Mouse (Mus musculus) hindbrain, embryonic 16.5 days (tissue): ENCODE measurements around the gene Spert. TPM values are rescaled to one million over a fixed set of nuclear protein-coding genes. Genes with fewer than 3 reads are reported as not detected.

Experiments used
- ATAC-seq: fragments of 200-750 bp; cut with Nextera tagmentation; 2 replicates; pipeline ENCODE4 v1.8.0; 2017; ENCODE audit warnings: moderate TSS enrichment, moderate library complexity
- H3K27ac ChIP-seq: fragments of 300-500 bp; sonication (generic); 2 replicates; pipeline ENCODE4 v1.5.1; 2014; ENCODE audit warnings: low read depth, mild to moderate bottlenecking, control low read depth, low read length, moderate library complexity
- H3K27me3 ChIP-seq: fragments of 300-500 bp; sonication (generic); replicated peaks from 2 replicates; pipeline ENCODE4 v1.6.1; 2014; ENCODE audit warnings: low read length; ENCODE audit not compliant: control insufficient read depth, insufficient read depth
- H3K36me3 ChIP-seq: fragments of 300-500 bp; sonication (generic); 2 replicates; pipeline ENCODE4 v1.6.1; 2014; ENCODE audit warnings: mild to moderate bottlenecking, low read length, moderate library complexity, mixed read lengths; ENCODE audit not compliant: control insufficient read depth, insufficient read depth
- H3K4me1 ChIP-seq: fragments of 300-500 bp; sonication (generic); 2 replicates; pipeline ENCODE4 v1.6.1; 2014; ENCODE audit warnings: low read depth, low read length; ENCODE audit not compliant: control insufficient read depth, insufficient read depth
- H3K4me2 ChIP-seq: fragments of 300-500 bp; sonication (generic); 2 replicates; pipeline ENCODE4 v1.6.1; 2014; ENCODE audit warnings: mild to moderate bottlenecking, low read length, control low read depth, moderate library complexity
- H3K4me3 ChIP-seq: fragments of 300-500 bp; sonication (generic); 2 replicates; pipeline ENCODE4 v1.5.1; 2014; ENCODE audit warnings: mild to moderate bottlenecking, low read length, control low read depth, moderate library complexity
- H3K9ac ChIP-seq: fragments of 300-500 bp; sonication (generic); 2 replicates; pipeline ENCODE4 v1.6.1; 2014; ENCODE audit warnings: low read depth, mild to moderate bottlenecking, control low read depth, low read length, moderate library complexity
- H3K9me3 ChIP-seq: fragments of 300-500 bp; sonication (generic); 2 replicates; pipeline ENCODE4 v1.6.1; 2014; ENCODE audit warnings: mild to moderate bottlenecking, low read length, moderate library complexity; ENCODE audit not compliant: control insufficient read depth
- WGBS: fragments of 180-500 bp; shearing (Covaris S2); extraction: QIAGEN DNeasy Blood & Tissue Kit; methylation state at CpG from one replicate; pipeline ENCODE4 v1.1.7; 2014; 5-methylcytosine and 5-hydroxymethylcytosine counted together
- polyA plus RNA-seq: library from polyadenylated mRNA; unstranded; fragments of >200 nt; fragmentation: Nextera tagmentation; extraction: Ambion mirVana; gene quantifications from 2 replicates; pipeline ENCODE4 v1.2.1, GENCODE M21; 2015

Spert gene
- polyA plus RNA-seq, 1 experiment from 2014 or later = not detected

DNA sequence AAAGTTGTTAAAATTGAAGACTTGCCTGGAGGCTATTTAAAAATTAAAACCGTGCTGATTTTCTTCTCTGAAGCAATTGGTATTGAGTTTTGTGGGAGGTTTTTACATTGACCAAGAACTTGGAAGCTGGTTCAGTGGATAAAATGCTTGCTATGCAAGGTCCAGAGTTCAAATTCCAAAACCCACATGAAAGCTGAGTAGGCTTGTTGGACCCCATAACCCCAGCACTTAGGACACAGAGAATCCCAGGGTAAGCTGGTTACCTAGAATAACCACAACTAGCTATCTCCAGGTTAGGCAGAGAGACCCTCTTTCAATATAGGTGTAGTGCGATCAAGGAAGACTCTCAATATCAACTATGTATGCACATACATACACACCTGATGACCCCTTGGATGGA, 16.3 kb upstream of the Spert start:
- no peak for ATAC-seq

DNA sequence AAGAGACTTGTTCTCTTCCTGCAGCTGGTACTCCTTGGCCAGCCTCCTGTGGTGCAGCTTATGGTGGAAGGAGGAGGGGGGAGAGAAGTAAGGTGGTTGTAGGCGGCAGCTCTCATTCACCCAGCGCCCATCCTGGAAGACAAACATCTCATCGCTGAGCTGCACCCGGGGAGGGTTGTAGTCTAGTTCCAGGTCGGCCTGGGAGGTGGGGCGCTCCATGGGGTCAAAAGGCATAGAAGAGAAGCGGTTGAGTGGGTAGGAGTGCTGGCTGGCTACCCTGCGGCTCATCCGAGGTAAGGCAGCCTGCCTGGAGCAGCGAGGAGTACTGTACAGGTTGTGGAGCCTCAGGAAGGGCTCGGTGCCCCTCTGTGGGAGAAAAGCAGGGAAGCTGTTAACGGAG, 9.0 kb downstream of the Spert start:
- 83% methylated on average over 12 of the region's 12 CpGs for WGBS

More for the DNA sequence above, 16.3 kb upstream of the Spert start:
- H3K27me3 ChIP-seq = no peaks in the 10 kb centered on the region
- no peak overlapping the region for H3K9ac ChIP-seq
- WGBS = 93% methylated on average over 2 of the region's 2 CpGs
- H3K9me3 ChIP-seq = no peaks in the 10 kb centered on the region
- H3K36me3 ChIP-seq = no peaks in the 10 kb centered on the region
- H3K4me2 ChIP-seq = no peak overlapping the region
- no peak overlapping the region for H3K4me3 ChIP-seq
- H3K27ac ChIP-seq = no peak overlapping the region
- H3K4me1 ChIP-seq = no peaks in the 10 kb centered on the region

DNA sequence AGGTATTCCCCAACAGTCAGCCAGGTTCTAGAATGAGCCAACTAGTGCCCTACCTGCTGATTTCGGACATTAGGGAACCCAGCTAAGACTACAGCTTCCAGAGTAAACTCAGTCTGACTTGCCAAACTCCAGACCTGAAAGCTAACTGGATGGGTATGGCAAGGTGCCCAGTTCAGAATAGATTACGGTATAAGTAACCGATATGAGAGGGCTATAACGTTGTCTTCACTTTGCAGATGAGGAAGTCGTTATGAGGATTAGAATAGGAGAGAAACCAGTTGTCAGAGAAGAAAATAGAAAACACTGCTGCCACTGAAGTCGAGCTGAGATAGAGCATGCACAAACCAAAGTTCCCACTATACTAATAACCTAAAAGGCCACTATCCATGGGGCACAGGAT, 13.9 kb downstream of the Spert start:
- H3K4me2 ChIP-seq = no peak overlapping the region
- ATAC-seq = no peak
- H3K9me3 ChIP-seq = no peaks in the 10 kb centered on the region
- H3K4me1 ChIP-seq = no peaks in the 10 kb centered on the region
- 85% methylated on average over 6 of the region's 6 CpGs for WGBS
- H3K9ac ChIP-seq = no peak overlapping the region
- H3K27ac ChIP-seq = no peak overlapping the region
- H3K4me3 ChIP-seq = no peak overlapping the region
- no peaks in the 10 kb centered on the region for H3K36me3 ChIP-seq
- no peaks in the 10 kb centered on the region for H3K27me3 ChIP-seq

More for the DNA sequence above, 9.0 kb downstream of the Spert start:
- H3K4me2 ChIP-seq = no peak overlapping the region
- no peaks in the 10 kb centered on the region for H3K4me1 ChIP-seq
- H3K9me3 ChIP-seq = no peaks in the 10 kb centered on the region
- no peak overlapping the region for H3K9ac ChIP-seq
- H3K27ac ChIP-seq = no peak overlapping the region
- H3K36me3 ChIP-seq = no peaks in the 10 kb centered on the region
- no peak for ATAC-seq
- no peaks in the 10 kb centered on the region for H3K27me3 ChIP-seq
- no peak overlapping the region for H3K4me3 ChIP-seq

DNA sequence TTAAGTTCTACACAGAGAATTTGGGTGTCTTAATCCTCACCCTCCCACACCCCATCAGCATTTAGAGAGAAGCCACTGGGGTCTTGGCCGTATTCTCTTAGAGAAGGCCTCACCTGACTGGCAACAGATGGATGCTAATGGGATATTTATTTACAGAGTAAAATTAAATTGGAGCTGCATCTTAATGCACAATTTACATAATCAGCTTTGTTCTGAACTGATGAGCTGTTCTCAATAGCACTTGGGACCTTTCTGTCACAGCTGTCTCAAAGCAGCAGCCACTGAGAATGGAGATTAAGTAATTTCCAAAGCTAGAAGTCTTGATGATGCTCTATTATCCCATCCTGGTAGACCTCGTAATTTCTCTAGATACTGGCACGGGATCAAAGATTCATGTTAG, 26.6 kb downstream of the Spert start:
- 28% methylated on average over 3 of the region's 3 CpGs for WGBS
- no peaks in the 10 kb centered on the region for H3K27me3 ChIP-seq
- H3K9me3 ChIP-seq = no peaks in the 10 kb centered on the region; the same call in 1 of the 2 replicates
- H3K4me1 ChIP-seq = peaks cover 13% of the 10 kb centered on the region
- peak; percentile 63 for ATAC-seq
- no peak overlapping the region for H3K4me2 ChIP-seq
- no peaks in the 10 kb centered on the region for H3K36me3 ChIP-seq
- H3K4me3 ChIP-seq = no peak overlapping the region
- no peak overlapping the region for H3K9ac ChIP-seq
- no peak overlapping the region; the same call in 1 of the 2 replicates for H3K27ac ChIP-seq

DNA sequence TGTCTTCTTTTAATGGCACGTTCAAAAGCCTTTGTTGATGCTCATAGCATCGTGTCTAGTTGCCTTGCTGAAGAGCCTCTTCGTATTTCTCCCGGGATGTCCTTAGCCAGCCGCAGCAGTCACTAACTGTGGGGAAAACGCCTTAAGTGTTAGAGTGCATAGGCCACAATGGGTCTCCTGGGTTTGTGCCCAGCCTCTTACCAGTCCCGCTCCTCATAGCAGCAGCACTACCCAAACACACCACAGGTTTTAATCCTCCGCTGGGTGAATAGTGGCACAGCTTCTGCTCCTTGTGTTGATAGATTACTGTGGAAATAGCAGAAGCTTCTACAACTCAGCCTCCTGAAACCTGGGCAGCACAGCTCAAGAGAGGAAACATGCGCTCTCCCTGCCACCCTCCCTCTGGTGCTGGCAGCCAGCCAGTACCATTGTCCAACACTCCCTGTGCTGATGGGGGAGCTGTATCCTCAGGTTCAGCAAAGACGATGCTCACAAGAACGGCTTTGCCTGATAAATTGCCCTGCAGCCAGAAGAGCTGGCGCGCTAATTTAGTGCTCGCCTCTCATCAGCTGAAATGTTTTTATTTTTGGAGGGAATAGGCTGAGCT, 27.3 kb downstream of the Spert start:
- Histone ChIP-seq H3K4me3 (no peak overlapping the region), H3K4me1 (peaks cover 13% of the 10 kb centered on the region), H3K9ac (no peak overlapping the region), H3K27me3 (no peaks in the 10 kb centered on the region), H3K27ac (peak overlapping the region; percentile 14), H3K36me3 (no peaks in the 10 kb centered on the region), H3K4me2 (peak overlapping the region; percentile 20), H3K9me3 (no peaks in the 10 kb centered on the region; the same call in 1 of the 2 replicates)
- WGBS = 17% methylated on average over 14 of the region's 14 CpGs
- ATAC-seq = peak; percentile 94

DNA sequence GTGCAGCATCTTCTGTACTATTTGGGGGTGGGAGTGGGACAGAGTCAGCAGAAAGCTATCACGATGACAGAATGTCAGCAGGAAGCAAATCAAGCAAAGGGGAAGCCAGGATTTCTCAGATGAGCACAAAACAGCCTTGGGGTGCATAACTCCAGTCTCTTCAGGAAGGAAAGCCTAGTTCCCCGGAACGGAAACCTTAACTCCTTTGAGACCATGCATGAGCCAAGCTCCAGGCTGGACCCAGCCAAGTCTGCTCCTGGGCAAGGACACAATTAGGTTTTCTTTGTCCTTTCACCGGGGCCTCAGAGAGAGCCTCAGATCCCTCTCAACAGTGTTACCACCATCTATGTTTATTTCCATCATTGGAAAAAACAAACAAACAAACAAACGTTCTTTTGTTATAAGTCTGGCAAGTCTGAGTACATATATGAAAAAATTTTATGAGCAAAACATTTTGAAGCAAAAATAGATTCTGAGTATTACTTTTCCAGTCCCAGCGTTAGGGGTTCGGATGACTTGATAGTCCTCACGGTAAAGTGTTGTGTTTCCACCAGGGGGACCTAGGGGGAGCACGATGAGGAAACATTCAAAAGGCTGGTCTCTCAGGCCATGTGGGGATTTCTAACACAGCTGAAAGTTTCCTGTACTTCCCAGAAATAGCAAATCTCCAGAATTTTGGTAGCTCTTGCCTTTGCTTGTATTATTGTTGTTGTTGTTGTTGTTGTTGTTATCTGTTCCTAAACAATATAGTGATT, 31.2 kb downstream of the Spert start:
- peaks cover 13% of the 10 kb centered on the region for H3K4me1 ChIP-seq
- no peaks in the 10 kb centered on the region for H3K36me3 ChIP-seq
- H3K4me3 ChIP-seq = no peak overlapping the region
- no peaks in the 10 kb centered on the region for H3K27me3 ChIP-seq
- WGBS = 45% methylated on average over 9 of the region's 9 CpGs
- H3K9me3 ChIP-seq = no peaks in the 10 kb centered on the region
- no peak overlapping the region for H3K27ac ChIP-seq
- no peak overlapping the region for H3K9ac ChIP-seq
- ATAC-seq = no peak
- no peak overlapping the region for H3K4me2 ChIP-seq

DNA sequence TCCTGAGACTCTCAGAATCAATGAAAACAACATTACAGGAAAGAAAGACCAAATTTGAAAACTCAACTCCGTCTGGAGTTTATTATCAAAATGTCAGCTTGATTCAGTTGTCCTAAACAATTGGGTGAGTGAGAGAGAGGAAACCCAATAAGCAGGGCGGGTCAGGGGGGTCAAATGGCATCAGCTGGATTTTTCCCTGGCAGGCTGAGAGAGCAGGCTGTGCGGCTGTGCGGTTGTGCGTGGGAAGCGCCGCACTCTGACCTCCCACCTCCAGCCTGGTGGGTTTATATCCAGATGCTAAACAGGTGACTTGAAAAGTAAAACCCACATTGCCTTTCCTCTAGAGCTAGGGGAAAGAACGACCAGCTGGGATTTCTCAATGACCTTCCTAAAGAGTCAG, 51.2 kb downstream of the Spert start:
- WGBS = 10% methylated on average over 8 of the region's 8 CpGs
- no peak for ATAC-seq
- no peaks in the 10 kb centered on the region for H3K36me3 ChIP-seq
- peaks cover 14% of the 10 kb centered on the region for H3K4me1 ChIP-seq
- peak overlapping the region; percentile 36; the same call in 1 of the 2 replicates for H3K27ac ChIP-seq
- H3K4me3 ChIP-seq = no peak overlapping the region
- H3K4me2 ChIP-seq = no peak overlapping the region
- H3K27me3 ChIP-seq = no peaks in the 10 kb centered on the region
- no peak overlapping the region for H3K9ac ChIP-seq
- no peaks in the 10 kb centered on the region for H3K9me3 ChIP-seq

DNA sequence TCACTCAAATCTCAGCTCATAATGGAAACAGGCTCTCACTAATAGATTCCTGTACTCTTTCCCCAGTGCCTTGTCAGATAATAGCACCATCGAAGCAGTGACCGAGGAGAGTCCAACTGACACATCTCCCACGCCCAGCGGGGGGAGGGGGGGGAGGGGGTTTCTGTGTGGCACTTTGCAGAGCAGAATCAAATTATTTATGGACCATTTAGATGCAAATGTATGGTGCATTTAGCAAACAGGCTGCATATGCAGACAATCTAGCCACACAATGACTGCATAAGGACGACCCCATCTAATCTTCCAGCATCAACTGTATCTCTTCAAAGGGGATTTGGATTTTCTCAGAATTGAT, 51.9 kb downstream of the Spert start:
- Histone ChIP-seq H3K4me3 (no peak overlapping the region), H3K27ac (peak overlapping the region; percentile 53; the same call in 1 of the 2 replicates), H3K4me1 (peaks cover 14% of the 10 kb centered on the region), H3K9ac (no peak overlapping the region), H3K4me2 (no peak overlapping the region), H3K36me3 (no peaks in the 10 kb centered on the region), H3K27me3 (no peaks in the 10 kb centered on the region), H3K9me3 (no peaks in the 10 kb centered on the region)
- WGBS = 3% methylated on average over 5 of the region's 5 CpGs
- ATAC-seq = peak; percentile 71

DNA sequence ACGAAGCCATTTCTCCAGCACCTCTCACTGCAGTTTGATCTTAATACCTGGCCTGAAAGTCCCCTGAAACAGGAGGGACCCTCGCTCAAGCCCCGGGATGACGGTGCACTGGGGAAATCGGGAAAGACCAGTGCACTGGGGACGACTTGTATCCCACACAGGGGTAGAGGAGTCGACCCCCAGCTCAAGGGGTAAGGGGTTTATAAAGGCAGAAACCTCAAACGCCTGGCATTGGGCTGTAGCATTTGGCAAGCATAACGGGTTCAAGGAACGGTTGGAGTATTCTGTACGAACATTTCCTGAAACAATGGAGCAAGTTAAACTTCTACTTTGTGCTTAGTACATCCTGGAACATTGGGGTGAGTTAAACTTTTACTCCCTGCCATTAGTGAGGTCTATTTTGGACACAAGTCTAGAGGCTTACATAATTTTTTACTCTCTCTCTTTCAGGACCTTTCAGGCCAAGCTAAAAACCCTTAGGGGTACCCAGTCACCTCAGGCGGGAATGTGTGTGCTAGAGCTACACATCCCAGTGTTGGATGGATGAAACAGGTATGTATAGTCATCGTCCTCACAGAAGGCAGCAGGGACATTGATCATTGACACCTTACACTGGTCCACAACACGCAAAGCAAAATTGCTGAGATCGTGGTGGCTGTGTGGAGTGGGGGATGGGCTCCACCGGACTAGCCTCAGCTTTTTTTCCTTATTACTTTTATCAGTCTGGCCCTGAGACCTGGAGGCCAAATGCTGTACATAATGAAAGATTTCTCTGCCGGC, 52.5 kb downstream of the Spert start:
- H3K9me3 ChIP-seq = no peaks in the 10 kb centered on the region
- H3K4me3 ChIP-seq = no peak overlapping the region
- H3K27ac ChIP-seq = peak overlapping the region; percentile 53; the same call in 1 of the 2 replicates
- H3K4me2 ChIP-seq = no peak overlapping the region
- H3K27me3 ChIP-seq = no peaks in the 10 kb centered on the region
- H3K4me1 ChIP-seq = peaks cover 14% of the 10 kb centered on the region
- no peaks in the 10 kb centered on the region for H3K36me3 ChIP-seq
- H3K9ac ChIP-seq = no peak overlapping the region
- WGBS = 45% methylated on average over 17 of the region's 17 CpGs
- peak; percentile 32 for ATAC-seq
